In genomic region chrX:8901906-8902472, GRCm38 (mm10) we compare ENCODE assay signal across 25 mouse cellular contexts. TPM values are rescaled to one million over a fixed set of nuclear protein-coding genes. Genes with fewer than 3 reads are reported as not detected.
DNase-seq lines count a peak whose midpoint lies in the region; ATAC-seq lines count a peak whose summit lies in the region.
"Had no signal": no experiment of that assay in that cellular context is flagged by ENCODE, and none has a peak within 500 bp of the region (broad histone marks: within the 10 kb centered on the region; RNA-seq: fewer than 3 reads in every experiment).

No protein-coding gene starts in this region.

- H3K36me3 ChIP-seq in midbrain, embryonic 12.5 days = no peaks in the 10 kb centered on the region
- no peaks in the 10 kb centered on the region for H3K36me3 ChIP-seq in midbrain, embryonic 10.5 days
- H3K36me3 ChIP-seq in hindbrain, embryonic 14.5 days (replicated peaks; ENCODE audit: control insufficient read depth, insufficient read depth) = no peaks in the 10 kb centered on the region
- no peaks in the 10 kb centered on the region for H3K36me3 ChIP-seq in neural tube, embryonic 14.5 days (ENCODE audit: control insufficient read depth, insufficient read depth, low read length)
- H3K36me3 ChIP-seq: heart, embryonic 10.5 days; liver, embryonic 12.5 days had no signal

- H3K4me1 ChIP-seq in midbrain, embryonic 12.5 days = no peaks in the 10 kb centered on the region
- peaks cover 5% of the 10 kb centered on the region; the same call in 1 of the 2 replicates for H3K4me1 ChIP-seq in midbrain, embryonic 10.5 days
- H3K4me1 ChIP-seq in hindbrain, embryonic 14.5 days (replicated peaks; ENCODE audit: control insufficient read depth, insufficient read depth, low read length) = no peaks in the 10 kb centered on the region
- no peaks in the 10 kb centered on the region for H3K4me1 ChIP-seq in neural tube, embryonic 14.5 days (ENCODE audit: control insufficient read depth, insufficient read depth, low read length)
- H3K4me1 ChIP-seq: heart, embryonic 10.5 days; liver, embryonic 12.5 days; megakaryocyte, embryonic 14.5 days had no signal

- peak; percentile 8 for DNase-seq in adrenal gland, postnatal 14 days
- DNase-seq in adrenal gland, postnatal 25 days = no peak
- DNase-seq in midbrain, embryonic 10.5 days (ENCODE audit: low spot score) = no peak
- no peak for DNase-seq in hindbrain, embryonic 14.5 days (ENCODE audit: low spot score)
- DNase-seq in kidney, adult 18-20 months = no peak
- DNase-seq: cerebellum, adult 8-10 months; embryo, embryonic 11 days; gastrocnemius, postnatal 25 days; heart, postnatal 14 days; kidney, postnatal 4 days; left cerebral cortex, postnatal 4 days; thymus, postnatal 25 days had no signal

- 35% methylated on average over 7 of the region's 7 CpGs for WGBS in midbrain, embryonic 12.5 days
- WGBS in midbrain, embryonic 10.5 days = 36% methylated on average over 7 of the region's 7 CpGs
- 29% methylated on average over 7 of the region's 7 CpGs for WGBS in hindbrain, embryonic 14.5 days
- 26% methylated on average over 6 of the region's 7 CpGs for WGBS in neural tube, embryonic 14.5 days

- H3K4me2 ChIP-seq in midbrain, embryonic 12.5 days (replicated peaks) = no peak overlapping the region
- no peak overlapping the region for H3K4me2 ChIP-seq in hindbrain, embryonic 14.5 days (replicated peaks)
- no peak overlapping the region for H3K4me2 ChIP-seq in neural tube, embryonic 14.5 days (ENCODE audit: low read depth, low read length)
- H3K4me2 ChIP-seq: liver, embryonic 12.5 days had no signal

- no peak overlapping the region for H3K27ac ChIP-seq in midbrain, embryonic 12.5 days (replicated peaks)
- no peak overlapping the region for H3K27ac ChIP-seq in midbrain, embryonic 10.5 days (replicated peaks)
- no peak overlapping the region for H3K27ac ChIP-seq in hindbrain, embryonic 14.5 days
- H3K27ac ChIP-seq in neural tube, embryonic 14.5 days (ENCODE audit: low read depth, low read length) = no peak overlapping the region
- H3K27ac ChIP-seq: heart, embryonic 10.5 days; liver, embryonic 12.5 days; stomach, postnatal 0 days had no signal

- no peaks in the 10 kb centered on the region for H3K9me3 ChIP-seq in midbrain, embryonic 12.5 days
- no peaks in the 10 kb centered on the region; the same call in 1 of the 2 replicates for H3K9me3 ChIP-seq in midbrain, embryonic 10.5 days (replicated peaks)
- H3K9me3 ChIP-seq in hindbrain, embryonic 14.5 days (ENCODE audit: control insufficient read depth, low read length) = no peaks in the 10 kb centered on the region
- no peaks in the 10 kb centered on the region for H3K9me3 ChIP-seq in neural tube, embryonic 14.5 days (ENCODE audit: control insufficient read depth, low read length)
- H3K9me3 ChIP-seq: heart, embryonic 10.5 days; liver, embryonic 12.5 days; megakaryocyte, embryonic 14.5 days had no signal

- no peaks in the 10 kb centered on the region for H3K27me3 ChIP-seq in midbrain, embryonic 12.5 days
- H3K27me3 ChIP-seq in midbrain, embryonic 10.5 days (ENCODE audit: low read depth, poor library complexity, severe bottlenecking) = no peaks in the 10 kb centered on the region
- H3K27me3 ChIP-seq in hindbrain, embryonic 14.5 days (ENCODE audit: control insufficient read depth, insufficient read depth, low read length) = no peaks in the 10 kb centered on the region
- no peaks in the 10 kb centered on the region for H3K27me3 ChIP-seq in neural tube, embryonic 14.5 days (ENCODE audit: control insufficient read depth, insufficient read depth, low read length)
- H3K27me3 ChIP-seq: liver, embryonic 12.5 days had no signal

- H3K9ac ChIP-seq in midbrain, embryonic 12.5 days (replicated peaks) = no peak overlapping the region
- H3K9ac ChIP-seq in hindbrain, embryonic 14.5 days = no peak overlapping the region
- H3K9ac ChIP-seq in neural tube, embryonic 14.5 days (replicated peaks; ENCODE audit: low read depth, low read length) = no peak overlapping the region
- H3K9ac ChIP-seq: liver, embryonic 12.5 days had no signal

- peak; percentile 38; the same call in 1 of the 2 replicates for ATAC-seq in midbrain, embryonic 12.5 days (ENCODE audit: low FRiP score, low read depth)
- ATAC-seq in hindbrain, embryonic 14.5 days (ENCODE audit: low FRiP score) = peak; percentile 59; the same call in 1 of the 2 replicates
- peak; percentile 63; the same call in 1 of the 2 replicates for ATAC-seq in neural tube, embryonic 14.5 days (ENCODE audit: low read depth)
- no peak for ATAC-seq in CD4-positive, CD25-positive, alpha-beta regulatory T cell, adult 4 months
- ATAC-seq: intestine, embryonic 16.5 days; liver, embryonic 12.5 days had no signal

- no peak overlapping the region for H3K4me3 ChIP-seq in midbrain, embryonic 12.5 days
- no peak overlapping the region for H3K4me3 ChIP-seq in midbrain, embryonic 10.5 days
- H3K4me3 ChIP-seq in hindbrain, embryonic 14.5 days (replicated peaks; ENCODE audit: low read length) = no peak overlapping the region
- H3K4me3 ChIP-seq in neural tube, embryonic 14.5 days (ENCODE audit: low read depth, low read length) = no peak overlapping the region
- H3K4me3 ChIP-seq: erythroblast, embryonic 14.5 days; heart, embryonic 10.5 days; liver, embryonic 12.5 days; megakaryocyte, embryonic 14.5 days had no signal

RNA-seq across cellular contexts. Expression of gene B630019K06Rik, which starts 9.8 kb away (rescaled TPM):
- 7.9 and 8.0 TPM in 2 replicates for total RNA-seq in adrenal gland, postnatal 14 days (2021)
- 9.9 and 10.9 TPM in 2 replicates for total RNA-seq in adrenal gland, postnatal 25 days (2021)
- 15.8 and 16.5 TPM in 2 replicates for polyA plus RNA-seq in midbrain, embryonic 12.5 days (2016; fragmentation: Nextera tagmentation; extraction: Ambion mirVana)
- 3.4 and 3.9 TPM in 2 replicates for polyA plus RNA-seq in midbrain, embryonic 10.5 days (2016; fragmentation: Nextera tagmentation; extraction: Ambion mirVana)
- polyA plus RNA-seq in hindbrain, embryonic 14.5 days (2014; fragmentation: Nextera tagmentation; extraction: Ambion mirVana) = 39.1 and 40.7 TPM in 2 replicates
- 34.3 and 37.4 TPM in 2 replicates for polyA plus RNA-seq in neural tube, embryonic 14.5 days (2014; fragmentation: Nextera tagmentation; extraction: Ambion mirVana)
- under 1 TPM; 0.12 to 0.23 TPM for polyA plus RNA-seq in CD4-positive, CD25-positive, alpha-beta regulatory T cell, adult 4 months (2017; shearing (Covaris generic))
- polyA plus RNA-seq: erythroblast, embryonic 14.5 days had no signal

RNA-seq across cellular contexts. Expression of gene Gm5751, which starts 27.9 kb away (rescaled TPM):
- not detected in 2 replicates for total RNA-seq in adrenal gland, postnatal 14 days (2021)
- total RNA-seq in adrenal gland, postnatal 25 days (2021) = not detected in 2 replicates
- not detected in 2 replicates for polyA plus RNA-seq in midbrain, embryonic 12.5 days (2016; fragmentation: Nextera tagmentation; extraction: Ambion mirVana)
- not detected in 2 replicates for polyA plus RNA-seq in midbrain, embryonic 10.5 days (2016; fragmentation: Nextera tagmentation; extraction: Ambion mirVana)
- not detected in 2 replicates for polyA plus RNA-seq in hindbrain, embryonic 14.5 days (2014; fragmentation: Nextera tagmentation; extraction: Ambion mirVana)
- polyA plus RNA-seq in neural tube, embryonic 14.5 days (2014; fragmentation: Nextera tagmentation; extraction: Ambion mirVana) = not detected in 2 replicates
- polyA plus RNA-seq in CD4-positive, CD25-positive, alpha-beta regulatory T cell, adult 4 months (2017; shearing (Covaris generic)) = not detected
- total RNA-seq: gastrocnemius, postnatal 25 days; heart, postnatal 14 days; layer of hippocampus, postnatal 36 days; left cerebral cortex, postnatal 4 days had no signal
- polyA plus RNA-seq: erythroblast, embryonic 14.5 days; heart, embryonic 10.5 days; intestine, embryonic 16.5 days; liver, embryonic 12.5 days; lung, embryonic 16.5 days; neural tube, embryonic 11.5 days; spleen, adult 2 months; stomach, postnatal 0 days had no signal

RNA-seq across cellular contexts. Expression of gene Gm6592, which starts 58.2 kb away (rescaled TPM):
- not detected in 2 replicates for total RNA-seq in adrenal gland, postnatal 14 days (2021)
- total RNA-seq in adrenal gland, postnatal 25 days (2021) = not detected in 2 replicates
- polyA plus RNA-seq in midbrain, embryonic 12.5 days (2016; fragmentation: Nextera tagmentation; extraction: Ambion mirVana) = not detected in 2 replicates
- polyA plus RNA-seq in midbrain, embryonic 10.5 days (2016; fragmentation: Nextera tagmentation; extraction: Ambion mirVana) = not detected in 2 replicates
- not detected in 2 replicates for polyA plus RNA-seq in hindbrain, embryonic 14.5 days (2014; fragmentation: Nextera tagmentation; extraction: Ambion mirVana)
- polyA plus RNA-seq in neural tube, embryonic 14.5 days (2014; fragmentation: Nextera tagmentation; extraction: Ambion mirVana) = not detected in 2 replicates
- polyA plus RNA-seq in CD4-positive, CD25-positive, alpha-beta regulatory T cell, adult 4 months (2017; shearing (Covaris generic)) = not detected
- total RNA-seq: gastrocnemius, postnatal 25 days; heart, postnatal 14 days; layer of hippocampus, postnatal 36 days; left cerebral cortex, postnatal 4 days had no signal
- polyA plus RNA-seq: erythroblast, embryonic 14.5 days; heart, embryonic 10.5 days; intestine, embryonic 16.5 days; liver, embryonic 12.5 days; lung, embryonic 16.5 days; neural tube, embryonic 11.5 days; spleen, adult 2 months; stomach, postnatal 0 days had no signal
